Mouse (Mus musculus): ENCODE results near the gene Cenpu. TPM values are rescaled to one million over a fixed set of nuclear protein-coding genes. Genes with fewer than 3 reads are reported as not detected.
A peak's percentile ranks its signal among the peaks of the same experiment; 100 is the strongest.
"Not testable (repeated sequence)": the region's sequence is repeated elsewhere in the genome, so short reads cannot be mapped to it uniquely, and the experiment has no call there.

Gene Cenpu
- total RNA-seq, 2 experiments from 2014 or later = 1.2 to 2.3 TPM

- TF ChIP-seq CTCF (conservative IDR thresholded peaks at IDR 0.05) = no peak
- peak overlapping the region; percentile 83 for H3K27ac ChIP-seq
- DNase-seq (ENCODE audit: low spot score in 2 of 2) = peak; percentile 79 to 84
- H3K4me3 ChIP-seq = no peak overlapping the region
Measured at GRCm38 (mm10) chr8:46566914-46567529, 15.2 kb downstream of the Cenpu start.

GRCm38 (mm10) chr8:46567946-46568345 is 16.1 kb downstream of the Cenpu start:
- Histone ChIP-seq H3K4me3 (no peak overlapping the region), H3K27ac (peak overlapping the region; percentile 83)
- TF ChIP-seq CTCF (conservative IDR thresholded peaks at IDR 0.05) = no peak
- DNase-seq (ENCODE audit: low spot score in 2 of 2) = no peak

- DNase-seq (ENCODE audit: low spot score in 2 of 2) = no peak
- TF ChIP-seq CTCF (conservative IDR thresholded peaks at IDR 0.05) = peak; percentile 56
- H3K4me3 ChIP-seq = no peak overlapping the region
- no peak overlapping the region for H3K27ac ChIP-seq
Measured at GRCm38 (mm10) chr8:46568942-46569341, 17.1 kb downstream of the Cenpu start.

GRCm38 (mm10) chr8:46569659-46570441 is 18.0 kb downstream of the Cenpu start:
- Histone ChIP-seq H3K4me3 (no peak overlapping the region), H3K27ac (no peak overlapping the region)
- no peak for TF ChIP-seq CTCF (conservative IDR thresholded peaks at IDR 0.05)
- DNase-seq (ENCODE audit: low spot score in 2 of 2) = no peak

GRCm38 (mm10) chr8:46570673-46571072 is 18.8 kb downstream of the Cenpu start:
- Histone ChIP-seq H3K27ac (no peak overlapping the region), H3K4me3 (no peak overlapping the region)
- no peak for TF ChIP-seq CTCF (conservative IDR thresholded peaks at IDR 0.05)
- DNase-seq (ENCODE audit: low spot score in 2 of 2) = no peak

GRCm38 (mm10) chr8:46573446-46573845 is 21.6 kb downstream of the Cenpu start:
- Histone ChIP-seq H3K27ac (no peak overlapping the region), H3K4me3 (no peak overlapping the region)
- no peak for TF ChIP-seq CTCF (conservative IDR thresholded peaks at IDR 0.05)
- no peak for DNase-seq (ENCODE audit: low spot score in 2 of 2)

- DNase-seq (ENCODE audit: low spot score in 2 of 2) = no peak
Measured at GRCm38 (mm10) chr8:46573964-46574363, 22.1 kb downstream of the Cenpu start.

GRCm38 (mm10) chr8:46578794-46579193 is 27.0 kb downstream of the Cenpu start:
- no peak for DNase-seq (ENCODE audit: low spot score in 2 of 2)
- TF ChIP-seq CTCF (conservative IDR thresholded peaks at IDR 0.05) = no peak
- Histone ChIP-seq H3K27ac (no peak overlapping the region), H3K4me3 (no peak overlapping the region)

More at GRCm38 (mm10) chr8:46573964-46574363, 22.1 kb downstream of the Cenpu start:
- Histone ChIP-seq H3K27ac (no peak overlapping the region), H3K4me3 (no peak overlapping the region)
- TF ChIP-seq CTCF (conservative IDR thresholded peaks at IDR 0.05) = no peak

- H3K4me3 ChIP-seq; H3K27ac ChIP-seq; DNase-seq (ENCODE audit: low spot score in 2 of 2): not testable (repeated sequence)
Measured at GRCm38 (mm10) chr8:46584328-46584727, 32.5 kb downstream of the Cenpu start.

GRCm38 (mm10) chr8:46585576-46585975 is 33.7 kb downstream of the Cenpu start:
- no peak overlapping the region for H3K27ac ChIP-seq
- no peak for DNase-seq (ENCODE audit: low spot score in 2 of 2)
- TF ChIP-seq CTCF (conservative IDR thresholded peaks at IDR 0.05) = no peak
- no peak overlapping the region for H3K4me3 ChIP-seq

- no peak overlapping the region for H3K4me3 ChIP-seq
- no peak for TF ChIP-seq CTCF (conservative IDR thresholded peaks at IDR 0.05)
- H3K27ac ChIP-seq = no peak overlapping the region
- DNase-seq (ENCODE audit: low spot score in 2 of 2) = no peak
Measured at GRCm38 (mm10) chr8:46587911-46588310, 36.1 kb downstream of the Cenpu start.

GRCm38 (mm10) chr8:46588663-46589062 is 36.8 kb downstream of the Cenpu start:
- H3K4me3 ChIP-seq = no peak overlapping the region
- H3K27ac ChIP-seq = no peak overlapping the region
- no peak for TF ChIP-seq CTCF (conservative IDR thresholded peaks at IDR 0.05)
- no peak for DNase-seq (ENCODE audit: low spot score in 2 of 2)

GRCm38 (mm10) chr8:46593067-46593466 is 41.2 kb downstream of the Cenpu start:
- no peak overlapping the region for H3K4me3 ChIP-seq
- H3K27ac ChIP-seq = peak overlapping the region; percentile 53; the same call in 1 of the 2 replicates
- no peak for DNase-seq (ENCODE audit: low spot score in 2 of 2)
- TF ChIP-seq CTCF (conservative IDR thresholded peaks at IDR 0.05) = no peak

GRCm38 (mm10) chr8:46593772-46594171 is 41.9 kb downstream of the Cenpu start:
- TF ChIP-seq CTCF (conservative IDR thresholded peaks at IDR 0.05) = no peak
- peak overlapping the region; percentile 53; the same call in 1 of the 2 replicates for H3K27ac ChIP-seq
- DNase-seq (ENCODE audit: low spot score in 2 of 2) = no peak
- H3K4me3 ChIP-seq = no peak overlapping the region
